Mouse (Mus musculus): ENCODE measurements at regions not wholly inside any gene's neighbourhood (a gene's known extent, or its start where the extent isn't known, plus 50 kb on each side); places are given as distances from the start of the nearest gene placed in this dataset.
A peak's percentile ranks its signal among the peaks of the same experiment; 100 is the strongest.

- Histone ChIP-seq H3K4me1 (ENCODE audit: control insufficient read depth in 1 of 2, insufficient read depth in 2 of 2, low read length in 2 of 2) (0 out of 4 replicates have a peak, but pooled peaks cover 0 to 2% of the 10 kb centered on the region in 2 experiments), H3K9me3 (replicated peaks; ENCODE audit: insufficient read depth, low read length) (no peaks in the 10 kb centered on the region), H3K9ac (ENCODE audit: control insufficient read depth, low read depth, low read length, poor library complexity, severe bottlenecking) (no peak overlapping the region), H3K4me3 (ENCODE audit: control insufficient read depth in 1 of 2, insufficient read depth in 1 of 2, low read depth in 2 of 2, low read length in 2 of 2) (no peak overlapping the region), H3K79me2 (ENCODE audit: control insufficient read depth, insufficient read depth, low read length, poor library complexity) (no peaks in the 10 kb centered on the region), H3K27ac (ENCODE audit: control insufficient read depth, low read depth, low read length) (no peak overlapping the region), H3K27me3 (ENCODE audit: control insufficient read depth in 1 of 2, insufficient read depth in 2 of 2, low read length in 2 of 2) (no peaks in the 10 kb centered on the region), H3K36me3 (ENCODE audit: control insufficient read depth in 1 of 2, insufficient read depth in 2 of 2, low read length in 2 of 2) (no peaks in the 10 kb centered on the region; a peak in 2 of 4 replicates)
- DNase-seq (ENCODE audit: low read depth, low spot score), result no peak
- TF ChIP-seq ZC3H11A (IDR thresholded peaks at IDR 0.05; ENCODE audit: low read depth, low read length) (no peak), BHLHE40 (IDR thresholded peaks at IDR 0.05; ENCODE audit: borderline replicate concordance, low read depth, low read length) (no peak), MYC (IDR thresholded peaks at IDR 0.05; ENCODE audit: low read depth, low read length) (no peak)
Observed at GRCm38 (mm10) chr17:42944453-42944852, 68.0 kb upstream of the Cd2ap start.

GRCm38 (mm10) chr17:42943272-42943696 lies 66.8 kb upstream of the Cd2ap start:
- Histone ChIP-seq H3K36me3 (ENCODE audit: control insufficient read depth in 1 of 2, insufficient read depth in 2 of 2, low read length in 2 of 2) (no peaks in the 10 kb centered on the region; a peak in 2 of 4 replicates), H3K4me1 (ENCODE audit: control insufficient read depth in 1 of 2, insufficient read depth in 2 of 2, low read length in 2 of 2) (0 out of 4 replicates have a peak, but pooled peaks cover 0 to 2% of the 10 kb centered on the region in 2 experiments), H3K4me3 (ENCODE audit: control insufficient read depth in 1 of 2, insufficient read depth in 1 of 2, low read depth in 2 of 2, low read length in 2 of 2) (no peak overlapping the region), H3K27ac (ENCODE audit: control insufficient read depth, low read depth, low read length) (no peak overlapping the region), H3K9ac (ENCODE audit: control insufficient read depth, low read depth, low read length, poor library complexity, severe bottlenecking) (no peak overlapping the region), H3K9me3 (replicated peaks; ENCODE audit: insufficient read depth, low read length) (no peaks in the 10 kb centered on the region), H3K79me2 (ENCODE audit: control insufficient read depth, insufficient read depth, low read length, poor library complexity) (no peaks in the 10 kb centered on the region), H3K27me3 (ENCODE audit: control insufficient read depth in 1 of 2, insufficient read depth in 2 of 2, low read length in 2 of 2) (no peaks in the 10 kb centered on the region)
- peak; percentile 82 for DNase-seq (ENCODE audit: low read depth, low spot score)
- no peak for TF ChIP-seq MAX (IDR thresholded peaks at IDR 0.05; ENCODE audit: low read length)
- peak; percentile 37 to 80 (median 72) for TF ChIP-seq CTCF (IDR thresholded peaks at IDR 0.05 in 2 of 3, conservative IDR thresholded peaks at IDR 0.05 in 1 of 3; ENCODE audit: control insufficient read depth in 1 of 3, insufficient read depth in 1 of 3, low read depth in 2 of 3, low read length in 3 of 3, poor library complexity in 1 of 3, severe bottlenecking in 1 of 3)
- TF ChIP-seq ZC3H11A (IDR thresholded peaks at IDR 0.05; ENCODE audit: low read depth, low read length), result peak; percentile 23; the same call in 1 of the 2 replicates
- peak; percentile 71 for TF ChIP-seq SMC3 (IDR thresholded peaks at IDR 0.05; ENCODE audit: low read depth, low read length)
- TF ChIP-seq USF2 (IDR thresholded peaks at IDR 0.05; ENCODE audit: borderline replicate concordance in 1 of 2, insufficient read depth in 1 of 2, low read depth in 1 of 2, low read length in 2 of 2), result no peak
- no peak for TF ChIP-seq TAL1 (IDR thresholded peaks at IDR 0.05; ENCODE audit: low read length)
- TF ChIP-seq RAD21 (IDR thresholded peaks at IDR 0.05; ENCODE audit: low read depth, low read length), result peak; percentile 74
- no peak for TF ChIP-seq TBP (IDR thresholded peaks at IDR 0.05; ENCODE audit: low read depth, low read length)
- no peak for TF ChIP-seq ZKSCAN1 (IDR thresholded peaks at IDR 0.05; ENCODE audit: low read depth, low read length)
- TF ChIP-seq UBTF (IDR thresholded peaks at IDR 0.05; ENCODE audit: borderline replicate concordance, insufficient read depth, low read depth, low read length), result no peak
- TF ChIP-seq MEF2A (IDR thresholded peaks at IDR 0.05; ENCODE audit: extremely low read depth, insufficient replicate concordance, low read depth, low read length, poor library complexity, severe bottlenecking), result no peak
- no peak for TF ChIP-seq GABPA (IDR thresholded peaks at IDR 0.05; ENCODE audit: low read depth, low read length)
